Mouse (Mus musculus): Measurements from ENCODE around the gene Fer. TPM values are rescaled to one million over a fixed set of nuclear protein-coding genes. Genes with fewer than 3 reads are reported as not detected.

Gene Fer
- polyA plus RNA-seq, 1 experiment from 2014 or later = 34.0 TPM

DNA sequence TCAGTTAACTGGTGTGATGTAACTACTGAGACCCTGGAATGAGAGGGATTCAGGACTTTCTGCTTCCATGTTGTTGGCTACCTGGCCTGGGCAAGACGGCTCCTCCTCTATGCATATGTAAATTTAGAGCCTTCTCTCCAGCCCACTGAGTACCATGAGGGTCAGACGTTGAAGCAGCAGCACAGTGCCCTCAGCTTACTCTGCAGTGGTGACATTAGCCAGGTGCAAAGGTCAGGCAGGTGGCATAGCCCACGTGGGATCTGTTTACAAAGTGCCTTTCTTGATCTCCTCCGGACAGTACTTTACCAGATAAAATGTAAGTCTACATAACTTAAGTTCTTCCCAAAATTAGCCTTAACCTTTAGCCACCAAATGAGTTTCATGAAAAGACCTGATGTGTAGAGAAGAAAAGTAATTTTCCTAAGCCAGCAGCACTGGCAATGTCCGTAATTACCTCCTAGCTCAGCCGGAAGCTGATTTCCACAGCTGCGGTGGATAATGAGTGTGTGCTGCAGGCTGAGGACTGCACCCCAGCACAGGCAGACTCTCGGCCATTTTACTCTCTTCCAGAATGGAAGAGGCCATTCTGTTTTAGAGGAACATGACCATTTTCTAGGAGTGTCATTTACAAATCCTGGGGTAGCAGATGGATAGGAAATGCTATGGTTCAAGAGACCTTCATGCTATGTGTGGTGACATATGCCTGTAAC lies 273.2 kb downstream of the Fer start:
- no peak overlapping the region for H3K4me2 ChIP-seq
- H3K9ac ChIP-seq = no peak overlapping the region
- H3K36me3 ChIP-seq = peaks cover 20% of the 10 kb centered on the region; the same call in 1 of the 2 replicates
- H3K27ac ChIP-seq (replicated peaks) = no peak overlapping the region
- H3K27me3 ChIP-seq = no peaks in the 10 kb centered on the region
- ATAC-seq (ENCODE audit: low read depth) = no peak
- peaks cover 14% of the 10 kb centered on the region for H3K4me1 ChIP-seq (replicated peaks)
- H3K9me3 ChIP-seq = no peaks in the 10 kb centered on the region
- no peak overlapping the region for H3K4me3 ChIP-seq
- 59% methylated on average over 8 of the region's 8 CpGs for WGBS

- H3K9me3 ChIP-seq = no peaks in the 10 kb centered on the region
- WGBS = 91% methylated on average over 8 of the region's 8 CpGs
- peaks cover 20% of the 10 kb centered on the region; the same call in 1 of the 2 replicates for H3K36me3 ChIP-seq
- no peak overlapping the region for H3K4me2 ChIP-seq
- H3K4me1 ChIP-seq (replicated peaks) = peaks cover 17% of the 10 kb centered on the region
- no peaks in the 10 kb centered on the region for H3K27me3 ChIP-seq
- H3K27ac ChIP-seq (replicated peaks) = no peak overlapping the region
- no peak overlapping the region for H3K4me3 ChIP-seq
- no peak for ATAC-seq (ENCODE audit: low read depth)
- no peak overlapping the region for H3K9ac ChIP-seq
These were observed 275.3 kb downstream of the Fer start for GRCm38 (mm10) chr17:64138036-64138717.

DNA sequence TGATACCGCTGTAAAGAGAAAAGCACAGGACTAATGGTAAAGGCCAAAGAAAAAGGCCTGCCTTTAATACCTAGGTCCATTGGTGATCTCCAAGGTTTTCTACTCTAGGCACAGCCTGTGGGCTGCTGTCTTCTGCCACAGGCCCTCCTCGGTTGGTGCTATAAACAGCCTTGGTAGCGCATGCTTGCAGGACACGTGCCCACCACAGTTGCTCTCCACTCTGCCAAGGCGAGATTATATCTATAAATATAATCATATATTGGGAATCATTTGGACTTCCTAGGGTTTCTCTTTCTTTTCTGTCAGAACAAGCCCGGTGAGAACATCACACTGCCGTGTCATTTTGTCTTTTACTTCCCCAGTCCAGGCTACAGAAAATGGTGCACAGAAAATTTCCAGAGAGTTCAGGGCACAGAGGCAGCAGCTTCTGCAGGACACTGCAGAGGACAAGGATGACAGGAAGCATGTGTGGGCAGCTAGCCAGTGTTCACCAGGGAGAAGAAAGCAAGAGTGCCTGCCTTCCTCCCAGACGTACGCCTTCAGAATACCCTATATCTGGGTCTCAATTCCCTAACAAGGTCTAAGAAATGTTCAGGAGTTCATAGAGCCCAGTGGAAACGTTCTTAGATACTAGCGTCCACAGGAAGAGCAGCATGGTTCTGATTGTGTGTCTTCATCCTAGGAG lies 276.5 kb downstream of the Fer start:
- H3K27me3 ChIP-seq = no peaks in the 10 kb centered on the region
- 88% methylated on average over 11 of the region's 11 CpGs for WGBS
- H3K9ac ChIP-seq = no peak overlapping the region
- H3K4me1 ChIP-seq (replicated peaks) = peaks cover 17% of the 10 kb centered on the region
- no peak overlapping the region for H3K4me2 ChIP-seq
- no peaks in the 10 kb centered on the region for H3K9me3 ChIP-seq
- H3K4me3 ChIP-seq = no peak overlapping the region
- H3K27ac ChIP-seq (replicated peaks) = peak overlapping the region; percentile 59; the same call in 1 of the 2 replicates
- ATAC-seq (ENCODE audit: low read depth) = no peak
- H3K36me3 ChIP-seq = peaks cover 20% of the 10 kb centered on the region; the same call in 1 of the 2 replicates

- Histone ChIP-seq H3K4me2 (peak overlapping the region; percentile 13; the same call in 1 of the 2 replicates), H3K4me1 (replicated peaks) (peaks cover 17% of the 10 kb centered on the region), H3K4me3 (no peak overlapping the region), H3K27ac (replicated peaks) (peak overlapping the region; percentile 59), H3K9me3 (no peaks in the 10 kb centered on the region), H3K9ac (peak overlapping the region; percentile 31; the same call in 1 of the 2 replicates), H3K27me3 (no peaks in the 10 kb centered on the region), H3K36me3 (peaks cover 20% of the 10 kb centered on the region; the same call in 1 of the 2 replicates)
- peak; percentile 90 for ATAC-seq (ENCODE audit: low read depth)
- 51% methylated on average over 18 of the region's 18 CpGs for WGBS
These were observed 277.4 kb downstream of the Fer start for GRCm38 (mm10) chr17:64140063-64140850.

DNA sequence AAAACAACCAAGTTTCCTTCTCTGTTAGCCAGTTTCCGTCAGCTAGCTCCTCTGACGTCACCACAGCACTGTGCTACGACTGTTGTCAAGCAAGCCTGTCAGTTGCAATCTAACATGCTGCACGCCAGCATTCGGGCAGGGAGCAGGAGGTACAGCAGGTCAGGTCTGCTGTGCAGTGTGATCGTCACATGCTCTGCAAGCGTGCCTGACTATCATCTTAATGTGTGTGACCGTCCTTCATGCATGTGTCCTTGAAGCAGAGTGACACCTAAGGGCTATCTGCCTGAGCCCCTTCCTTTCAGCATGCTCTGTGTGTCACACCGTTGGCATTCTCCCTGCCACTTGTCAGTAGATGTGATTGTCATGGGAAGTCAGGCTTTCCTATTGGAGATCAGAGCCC lies 279.0 kb downstream of the Fer start:
- Histone ChIP-seq H3K4me2 (no peak overlapping the region), H3K27me3 (no peaks in the 10 kb centered on the region), H3K4me1 (replicated peaks) (peaks cover 14% of the 10 kb centered on the region), H3K4me3 (no peak overlapping the region), H3K36me3 (peaks cover 20% of the 10 kb centered on the region; the same call in 1 of the 2 replicates), H3K9ac (no peak overlapping the region), H3K27ac (replicated peaks) (no peak overlapping the region), H3K9me3 (no peaks in the 10 kb centered on the region)
- ATAC-seq (ENCODE audit: low read depth) = no peak
- WGBS = 81% methylated on average over 9 of the region's 9 CpGs

GRCm38 (mm10) chr17:64146409-64146808 lies 283.5 kb downstream of the Fer start:
- Histone ChIP-seq H3K9me3 (no peaks in the 10 kb centered on the region), H3K27ac (replicated peaks) (no peak overlapping the region), H3K4me3 (no peak overlapping the region), H3K27me3 (no peaks in the 10 kb centered on the region), H3K4me1 (replicated peaks) (peaks cover 3% of the 10 kb centered on the region; the same call in 1 of the 2 replicates), H3K36me3 (peaks cover 10% of the 10 kb centered on the region), H3K4me2 (no peak overlapping the region), H3K9ac (no peak overlapping the region)
- no peak for ATAC-seq (ENCODE audit: low read depth)
- 79% methylated on average over 4 of the region's 4 CpGs for WGBS

- no peak for ATAC-seq (ENCODE audit: low read depth)
- 100% methylated on average over 1 of the region's 1 CpGs for WGBS
- no peak overlapping the region for H3K9ac ChIP-seq
- no peaks in the 10 kb centered on the region for H3K9me3 ChIP-seq
- no peak overlapping the region for H3K4me3 ChIP-seq
- H3K27me3 ChIP-seq = no peaks in the 10 kb centered on the region
- no peaks in the 10 kb centered on the region for H3K4me1 ChIP-seq (replicated peaks)
- no peak overlapping the region for H3K4me2 ChIP-seq
- H3K27ac ChIP-seq (replicated peaks) = no peak overlapping the region
- H3K36me3 ChIP-seq = peaks cover 10% of the 10 kb centered on the region; the same call in 1 of the 2 replicates
These were observed 287.9 kb downstream of the Fer start for GRCm38 (mm10) chr17:64150717-64151116.

DNA sequence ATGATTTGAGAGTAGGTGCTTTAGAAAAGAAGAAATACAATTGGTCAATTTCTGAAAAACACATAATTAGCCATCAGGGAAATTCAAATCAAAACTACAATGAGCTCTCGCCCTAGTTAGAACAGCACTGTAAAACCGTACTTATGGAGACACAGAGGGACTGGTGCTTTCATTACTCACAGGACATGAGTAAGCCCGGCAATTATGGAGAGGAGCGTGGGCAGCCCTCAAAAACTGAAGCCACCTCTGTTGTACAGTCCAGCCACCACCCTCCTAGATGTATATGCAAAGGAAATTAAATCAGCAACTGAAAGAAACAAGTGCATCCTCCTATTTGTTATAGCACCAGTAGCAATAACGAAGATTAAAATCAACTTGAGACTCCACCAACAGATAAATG lies 304.9 kb downstream of the Fer start:
- Histone ChIP-seq H3K4me3 (no peak overlapping the region), H3K27ac (replicated peaks) (no peak overlapping the region), H3K4me2 (no peak overlapping the region), H3K9ac (no peak overlapping the region), H3K9me3 (peaks cover 10% of the 10 kb centered on the region), H3K36me3 (no peaks in the 10 kb centered on the region), H3K27me3 (no peaks in the 10 kb centered on the region), H3K4me1 (replicated peaks) (no peaks in the 10 kb centered on the region)
- ATAC-seq (ENCODE audit: low read depth) = no peak
- WGBS = 95% methylated on average over 5 of the region's 5 CpGs

DNA sequence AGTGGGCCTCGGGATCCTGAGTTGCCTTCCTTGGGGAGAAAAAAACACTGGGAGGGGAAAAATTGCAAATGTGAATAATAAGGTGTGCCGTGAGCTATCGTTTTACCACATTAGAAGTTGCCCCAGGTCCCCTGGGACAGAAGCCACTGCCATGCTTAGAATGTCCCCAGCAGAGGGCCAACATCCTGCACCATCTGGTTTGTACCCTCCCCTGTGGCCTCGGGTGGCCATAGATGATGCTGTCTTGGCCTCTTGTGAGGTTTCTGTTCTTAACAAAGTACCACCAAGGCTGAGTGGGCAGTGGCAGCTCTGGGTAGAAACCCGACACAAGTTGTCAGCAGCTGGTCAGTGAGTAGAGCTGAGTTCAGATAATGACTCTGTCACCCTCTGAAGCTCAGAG lies 307.2 kb downstream of the Fer start:
- WGBS = 55% methylated on average over 5 of the region's 5 CpGs
- Histone ChIP-seq H3K9me3 (peaks cover 10% of the 10 kb centered on the region), H3K36me3 (no peaks in the 10 kb centered on the region), H3K27me3 (no peaks in the 10 kb centered on the region), H3K4me2 (no peak overlapping the region), H3K9ac (no peak overlapping the region), H3K4me1 (replicated peaks) (no peaks in the 10 kb centered on the region), H3K27ac (replicated peaks) (no peak overlapping the region), H3K4me3 (no peak overlapping the region)
- ATAC-seq (ENCODE audit: low read depth) = no peak

GRCm38 (mm10) chr17:64172474-64172873 lies 309.6 kb downstream of the Fer start:
- H3K9me3 ChIP-seq = peaks cover 5% of the 10 kb centered on the region; the same call in 1 of the 2 replicates
- ATAC-seq (ENCODE audit: low read depth) = no peak
- WGBS = 76% methylated on average over 2 of the region's 2 CpGs
- no peak overlapping the region for H3K4me2 ChIP-seq
- no peak overlapping the region for H3K9ac ChIP-seq
- no peak overlapping the region for H3K27ac ChIP-seq (replicated peaks)
- H3K36me3 ChIP-seq = no peaks in the 10 kb centered on the region
- no peak overlapping the region for H3K4me3 ChIP-seq
- no peaks in the 10 kb centered on the region for H3K27me3 ChIP-seq
- H3K4me1 ChIP-seq (replicated peaks) = no peaks in the 10 kb centered on the region

DNA sequence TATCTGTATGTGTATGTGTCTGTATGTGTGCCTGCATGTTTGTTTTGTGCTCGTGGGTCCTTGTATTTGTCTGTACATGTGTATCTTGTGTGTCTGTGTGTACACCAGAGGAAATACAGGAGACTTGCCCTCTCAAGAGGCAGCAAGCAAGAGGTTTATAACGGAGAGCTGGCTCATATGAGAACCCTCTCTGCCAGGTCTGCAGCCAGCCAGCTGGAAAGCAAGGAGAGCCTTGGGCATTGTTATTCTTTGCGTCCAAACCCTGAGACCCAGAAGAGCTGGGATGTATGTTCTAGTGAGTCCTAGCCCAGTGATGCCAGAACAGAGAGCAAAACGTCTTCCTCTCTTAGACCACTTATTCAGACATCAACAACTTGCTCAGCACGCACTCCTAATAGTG lies 317.7 kb downstream of the Fer start:
- no peaks in the 10 kb centered on the region for H3K9me3 ChIP-seq
- no peak overlapping the region for H3K27ac ChIP-seq (replicated peaks)
- H3K4me1 ChIP-seq (replicated peaks) = no peaks in the 10 kb centered on the region
- no peaks in the 10 kb centered on the region for H3K36me3 ChIP-seq
- H3K4me3 ChIP-seq = no peak overlapping the region
- WGBS = 84% methylated on average over 5 of the region's 5 CpGs
- H3K9ac ChIP-seq = no peak overlapping the region
- no peak for ATAC-seq (ENCODE audit: low read depth)
- no peak overlapping the region for H3K4me2 ChIP-seq
- no peaks in the 10 kb centered on the region for H3K27me3 ChIP-seq

Measured in neural tube, embryonic 13.5 days (tissue).